Mouse (Mus musculus) G1E (cell line): ENCODE results near the gene Actr2. TPM values are rescaled to one million over a fixed set of nuclear protein-coding genes. Genes with fewer than 3 reads are reported as not detected.

ENCODE experiments used
- ATAC-seq: 2 replicates; pipeline ENCODE4 v1.8.0; 2016; ENCODE audit warnings: mild to moderate bottlenecking; ENCODE audit not compliant: insufficient number of reproducible peaks, poor library complexity, low FRiP score, severe bottlenecking; ENCODE audit errors: extremely low read depth
- DNase-seq: peaks from one replicate; pipeline ENCODE4 v3.0.0; 2012; ENCODE audit warnings: low spot score
- H3K27me3 ChIP-seq: 2 replicates; pipeline ENCODE4 v1.6.1; 2012; ENCODE audit warnings: mild to moderate bottlenecking, low read length, inconsistent platforms; ENCODE audit not compliant: insufficient read depth
- H3K36me3 ChIP-seq: replicated peaks from 2 replicates; pipeline ENCODE3; 2012; ENCODE audit warnings: mild to moderate bottlenecking, inconsistent platforms
- H3K4me1 ChIP-seq: 2 replicates; pipeline ENCODE4 v1.6.1; 2012; ENCODE audit warnings: low read depth, low read length, inconsistent platforms, mixed read lengths; ENCODE audit not compliant: insufficient read depth
- H3K4me3 ChIP-seq: 2 replicates; pipeline ENCODE4 v1.5.1; 2012; ENCODE audit warnings: low read depth, mild to moderate bottlenecking, inconsistent platforms, low read length, moderate library complexity, mixed read lengths
- H3K9me3 ChIP-seq: replicated peaks from 2 replicates; pipeline ENCODE4 v1.6.1; 2012; ENCODE audit warnings: inconsistent platforms
- CTCF ChIP-seq: IDR thresholded peaks from 2 replicates; pipeline ENCODE4 v1.5.1; 2012; ENCODE audit warnings: low read depth, low read length, inconsistent platforms, mixed read lengths
- GATA1 ChIP-seq: IDR thresholded peaks from 2 replicates; pipeline ENCODE4 v1.6.1; 2012; ENCODE audit warnings: borderline replicate concordance, low read length, inconsistent platforms, mixed read lengths
- GATA2 ChIP-seq: IDR thresholded peaks from 2 replicates; pipeline ENCODE4 v1.6.1; 2012; ENCODE audit warnings: low read depth, low read length, inconsistent platforms, borderline replicate concordance
- POLR2AphosphoS5 ChIP-seq: IDR thresholded peaks from 2 replicates; pipeline ENCODE4 v1.6.1; 2012; ENCODE audit warnings: low read depth, low read length, inconsistent platforms; ENCODE audit not compliant: insufficient replicate concordance
- TAL1 ChIP-seq: conservative IDR thresholded peaks from 2 replicates; pipeline ENCODE4 v1.6.1; 2012; ENCODE audit warnings: low read depth, low read length, inconsistent platforms, mixed read lengths
- polyA plus RNA-seq: library from polyadenylated mRNA; stranded (reverse); fragments of >175 nt; gene quantifications from 2 replicates; pipeline ENCODE4 v1.2.3, GENCODE M21; 2012
- total RNA-seq, 2 experiments: library from RNA; stranded (forward) in 1 of 2; stranded (reverse) in 1 of 2; fragments of 200-1000 nt in 1 of 2; fragments of >200 nt in 1 of 2; fragmentation: Nextera tagmentation in 1 of 2; gene quantifications; 2 replicates each; pipeline ENCODE4 v1.2.3; 2014 to 2017

Gene Actr2
- total and polyA plus RNA-seq, 3 experiments: 120 to 261 (median 217) TPM

DNA sequence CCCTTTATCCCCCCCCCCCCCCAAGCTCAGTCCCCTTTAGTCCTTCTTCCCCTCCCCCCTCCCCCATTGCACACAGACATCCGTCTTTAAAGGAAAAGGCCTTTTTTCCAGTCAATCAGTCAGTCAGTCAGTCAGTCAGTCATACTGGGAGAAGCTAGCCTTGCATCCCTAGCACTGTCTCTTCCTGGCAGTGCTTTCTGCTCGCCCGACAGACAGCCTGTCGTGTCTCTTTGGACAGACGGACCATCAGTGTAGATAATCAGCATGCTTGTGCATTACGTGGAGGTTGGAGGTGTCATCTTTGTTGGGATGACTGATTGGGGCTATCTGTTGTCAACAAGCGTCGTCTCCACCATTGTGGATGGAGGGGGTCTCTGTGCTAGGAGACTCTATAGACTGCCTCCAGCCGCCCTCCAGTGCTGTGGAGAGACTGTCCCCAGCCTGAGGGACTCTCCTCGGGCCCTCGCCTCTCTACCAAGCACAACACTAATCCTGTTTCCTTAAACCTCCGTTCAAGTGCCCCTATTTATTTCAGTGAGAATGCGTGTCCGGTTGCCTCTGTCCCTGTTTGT, 89.7 kb downstream of the Actr2 start:
- DNase-seq: no peak
- Histone ChIP-seq H3K9me3 (peaks cover 17% of the 10 kb centered on the region), H3K4me3 (peak overlapping the region; percentile 54; the same call in 1 of the 2 replicates), H3K27me3 (no peaks in the 10 kb centered on the region), H3K36me3 (peaks cover 78% of the 10 kb centered on the region), H3K4me1 (peaks cover 76% of the 10 kb centered on the region)
- no peak for ATAC-seq
- TF ChIP-seq GATA2: no peak
- no peak for TF ChIP-seq CTCF
- no peak for TF ChIP-seq GATA1
- TF ChIP-seq TAL1: no peak
- TF ChIP-seq POLR2AphosphoS5: no peak

- peaks cover 18% of the 10 kb centered on the region for H3K9me3 ChIP-seq
- TF ChIP-seq TAL1 (peak; percentile 32; the same call in 1 of the 2 replicates), CTCF (no peak), GATA1 (no peak)
- peaks cover 76% of the 10 kb centered on the region for H3K4me1 ChIP-seq
- peak overlapping the region; percentile 54; the same call in 1 of the 2 replicates for H3K4me3 ChIP-seq
- DNase-seq: peak; percentile 51
- peaks cover 80% of the 10 kb centered on the region for H3K36me3 ChIP-seq
- ATAC-seq: peak; percentile 81
- H3K27me3 ChIP-seq: no peaks in the 10 kb centered on the region
Measured at GRCm38 (mm10) chr11:20022462-20022861, 90.3 kb downstream of the Actr2 start.

DNA sequence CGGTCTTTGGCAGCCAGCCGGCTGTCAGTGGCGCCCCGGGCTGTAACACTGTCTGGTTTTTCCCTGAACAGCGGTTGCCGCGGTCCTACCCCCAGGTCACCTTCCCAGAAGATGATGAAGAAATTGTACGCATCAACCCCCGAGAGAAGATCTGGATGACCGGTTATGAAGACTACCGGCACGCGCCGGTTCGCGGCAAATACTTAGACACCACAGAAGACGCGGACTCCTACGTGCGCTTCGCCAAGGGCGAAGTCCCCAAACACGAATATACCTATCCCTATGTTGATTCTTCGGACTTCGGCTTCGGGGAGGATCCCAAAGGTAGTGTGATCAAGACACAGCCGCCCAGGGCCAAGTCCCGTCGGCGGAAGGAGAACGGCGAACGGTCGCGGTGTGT, 92.0 kb downstream of the Actr2 start:
- H3K9me3 ChIP-seq: peaks cover 18% of the 10 kb centered on the region
- H3K4me1 ChIP-seq: peaks cover 60% of the 10 kb centered on the region
- TF ChIP-seq GATA1 (no peak), POLR2AphosphoS5 (no peak), TAL1 (no peak), CTCF (no peak)
- DNase-seq: no peak
- H3K4me3 ChIP-seq: peak overlapping the region; percentile 45; the same call in 1 of the 2 replicates
- no peak for ATAC-seq
- no peaks in the 10 kb centered on the region for H3K27me3 ChIP-seq
- H3K36me3 ChIP-seq: peaks cover 81% of the 10 kb centered on the region

DNA sequence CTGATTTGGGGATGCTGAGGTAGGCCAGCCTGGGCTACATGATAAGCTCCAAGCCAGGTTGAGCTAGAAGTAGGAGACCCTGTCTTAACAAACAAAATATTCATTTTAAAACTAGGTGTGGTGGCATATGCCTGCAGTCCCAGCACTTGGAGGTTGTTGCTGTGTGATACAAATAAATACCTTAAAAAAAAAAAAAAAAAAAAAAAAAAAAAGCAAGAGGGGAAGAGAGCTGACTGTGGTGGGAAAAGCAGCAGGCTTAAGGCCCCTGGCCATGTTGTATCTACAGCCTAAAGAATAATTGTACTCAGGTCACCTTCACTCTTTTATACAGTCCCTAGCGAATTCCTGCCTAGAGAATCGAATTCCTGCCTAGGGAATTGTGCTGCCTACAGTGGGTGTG, 93.8 kb downstream of the Actr2 start:
- DNase-seq: no peak

DNA sequence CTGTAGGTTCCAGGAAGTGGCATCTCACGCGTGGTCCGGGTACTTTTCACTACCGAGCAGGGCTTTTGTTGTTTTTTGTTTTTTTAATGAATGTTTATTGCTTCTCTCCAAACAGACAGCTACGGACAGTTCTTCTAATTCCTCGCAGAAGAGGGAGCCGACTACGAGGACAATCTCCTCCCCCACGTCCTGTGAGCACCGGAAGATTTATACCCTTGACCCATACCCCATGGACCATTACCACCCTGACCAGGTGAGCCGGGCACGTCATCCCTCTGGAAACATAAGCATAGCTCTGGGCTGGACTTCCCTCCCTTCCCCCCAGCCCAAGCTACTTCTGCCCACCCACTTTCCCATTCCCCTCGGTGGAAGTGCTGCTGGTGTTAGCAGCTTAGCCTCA, 94.8 kb downstream of the Actr2 start:
- peaks cover 87% of the 10 kb centered on the region for H3K36me3 ChIP-seq
- peaks cover 38% of the 10 kb centered on the region for H3K4me1 ChIP-seq
- TF ChIP-seq GATA2 (no peak), POLR2AphosphoS5 (no peak), GATA1 (no peak), CTCF (no peak)
- peaks cover 18% of the 10 kb centered on the region for H3K9me3 ChIP-seq
- H3K27me3 ChIP-seq: no peaks in the 10 kb centered on the region
- H3K4me3 ChIP-seq: no peak overlapping the region
- DNase-seq (no peak), ATAC-seq (no peak)

More for the DNA sequence above, 93.8 kb downstream of the Actr2 start:
- Histone ChIP-seq H3K4me1 (peaks cover 45% of the 10 kb centered on the region), H3K27me3 (no peaks in the 10 kb centered on the region), H3K4me3 (no peak overlapping the region), H3K36me3 (peaks cover 80% of the 10 kb centered on the region), H3K9me3 (peaks cover 18% of the 10 kb centered on the region)
- TF ChIP-seq GATA2 (no peak), GATA1 (no peak), POLR2AphosphoS5 (no peak), CTCF (no peak)
- no peak for ATAC-seq

DNA sequence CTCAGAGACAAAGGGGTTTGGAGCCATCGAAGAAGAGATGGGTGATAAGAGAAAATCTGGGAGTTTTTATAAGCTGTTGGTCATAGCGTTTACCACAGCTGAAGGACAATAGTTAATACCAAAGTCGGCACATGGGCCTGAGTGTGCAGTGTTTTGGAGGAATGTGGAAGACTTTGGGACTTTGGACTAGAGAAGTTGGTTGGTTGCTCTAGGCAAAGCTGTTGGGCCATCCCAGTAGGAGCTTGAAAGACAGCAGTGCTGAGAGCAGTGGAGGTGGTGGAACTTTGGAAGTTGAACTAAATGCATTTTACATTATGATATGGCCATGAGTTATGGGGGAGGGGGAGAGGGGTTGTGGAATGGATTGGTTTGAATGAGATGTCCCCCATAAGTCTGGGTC, 99.3 kb downstream of the Actr2 start:
- no peak for ATAC-seq

More for the DNA sequence above, 99.3 kb downstream of the Actr2 start:
- Histone ChIP-seq H3K4me3 (no peak overlapping the region), H3K4me1 (peaks cover 8% of the 10 kb centered on the region), H3K27me3 (no peaks in the 10 kb centered on the region), H3K9me3 (peaks cover 4% of the 10 kb centered on the region; the same call in 1 of the 2 replicates), H3K36me3 (peaks cover 95% of the 10 kb centered on the region)
- TF ChIP-seq TAL1 (no peak), GATA1 (no peak), POLR2AphosphoS5 (no peak), CTCF (no peak), GATA2 (no peak)
- DNase-seq: no peak

Other genes with a start within 250 kb of the Actr2 start
- gene Spred2, start 188.5 kb downstream of the Actr2 start, total RNA-seq (2014; fragmentation: Nextera tagmentation): 33.6 and 39.0 TPM in 2 replicates
- gene Spred2, start 188.5 kb downstream of the Actr2 start, total RNA-seq (2017): 7.6 and 8.9 TPM in 2 replicates
- gene Spred2, start 188.5 kb downstream of the Actr2 start, polyA plus RNA-seq: 76.1 and 93.9 TPM in 2 replicates
- 105 and 110 TPM in 2 replicates for gene Rab1a, start 88.5 kb upstream of the Actr2 start, total RNA-seq (2014; fragmentation: Nextera tagmentation)
- 85.7 and 113 TPM in 2 replicates for gene Rab1a, start 88.5 kb upstream of the Actr2 start, total RNA-seq (2017)
- gene Rab1a, start 88.5 kb upstream of the Actr2 start, polyA plus RNA-seq: 32.8 and 34.0 TPM in 2 replicates
- 32.9 and 37.5 TPM in 2 replicates for gene Cep68, start 136.5 kb upstream of the Actr2 start, total RNA-seq (2014; fragmentation: Nextera tagmentation)
- gene Cep68, start 136.5 kb upstream of the Actr2 start, total RNA-seq (2017): 19.9 and 20.6 TPM in 2 replicates
- gene Cep68, start 136.5 kb upstream of the Actr2 start, polyA plus RNA-seq: 23.3 and 25.4 TPM in 2 replicates
- gene Slc1a4, start 219.8 kb upstream of the Actr2 start, total RNA-seq (2014; fragmentation: Nextera tagmentation): 7.2 and 7.8 TPM in 2 replicates
- gene Slc1a4, start 219.8 kb upstream of the Actr2 start, total RNA-seq (2017): 0.71 and 0.76 TPM in 2 replicates
- 5.3 and 6.1 TPM in 2 replicates for gene Slc1a4, start 219.8 kb upstream of the Actr2 start, polyA plus RNA-seq